Mouse (Mus musculus) MEL (cell line): ENCODE data around the gene Krt34. TPM values are rescaled to one million over a fixed set of nuclear protein-coding genes. Genes with fewer than 3 reads are reported as not detected.
A peak's percentile ranks its signal among the peaks of the same experiment; 100 is the strongest.

Experiments
- DNase-seq: peaks from one replicate; pipeline ENCODE4 v3.0.0; 2011; ENCODE audit warnings: low read depth, low spot score
- H3K27ac ChIP-seq: 2 replicates; pipeline ENCODE4 v1.5.1; 2012; ENCODE audit warnings: low read depth, mild to moderate bottlenecking, control low read depth, low read length, moderate library complexity; ENCODE audit not compliant: control insufficient read depth
- H3K27me3 ChIP-seq, 2 experiments: fragments of 150-350 bp in 1 of 2; sonication (generic) in 1 of 2; 2 replicates each; pipeline ENCODE4 v1.6.1; 2012; ENCODE audit warnings: low read length in 2 of 2, mild to moderate bottlenecking in 2 of 2, improper control_type of control experiment in 1 of 2, moderate library complexity in 1 of 2; ENCODE audit not compliant: insufficient read depth in 2 of 2, control insufficient read depth in 1 of 2
- H3K36me3 ChIP-seq, 2 experiments: 2 replicates each; pipeline ENCODE4 v1.6.1; 2012 to 2014; ENCODE audit warnings: low read length in 2 of 2, improper control_type of control experiment in 1 of 2, inconsistent platforms in 1 of 2, mild to moderate bottlenecking in 1 of 2; ENCODE audit not compliant: insufficient read depth in 2 of 2, control insufficient read depth in 1 of 2
- H3K4me1 ChIP-seq, 2 experiments: fragments of 150-350 bp in 1 of 2; sonication (generic) in 1 of 2; 2 replicates each; pipeline ENCODE4 v1.6.1; 2012; ENCODE audit warnings: low read length in 2 of 2, improper control_type of control experiment in 1 of 2, mild to moderate bottlenecking in 1 of 2; ENCODE audit not compliant: insufficient read depth in 2 of 2, control insufficient read depth in 1 of 2
- H3K4me3 ChIP-seq, 2 experiments: fragments of 150-350 bp in 1 of 2; sonication (generic) in 1 of 2; 2 replicates each; pipeline ENCODE4 v1.5.1; 2012; ENCODE audit warnings: low read depth in 2 of 2, low read length in 2 of 2, mild to moderate bottlenecking in 2 of 2, moderate library complexity in 2 of 2, control low read depth in 1 of 2, improper control_type of control experiment in 1 of 2; ENCODE audit not compliant: control insufficient read depth in 1 of 2, insufficient read depth in 1 of 2
- H3K79me2 ChIP-seq: 2 replicates; pipeline ENCODE4 v1.6.1; 2012; ENCODE audit warnings: mild to moderate bottlenecking, low read length, moderate library complexity; ENCODE audit not compliant: control insufficient read depth, poor library complexity, insufficient read depth
- H3K9ac ChIP-seq: 2 replicates; pipeline ENCODE4 v1.6.1; 2012; ENCODE audit warnings: low read depth, mild to moderate bottlenecking, control low read depth, low read length, moderate library complexity; ENCODE audit not compliant: control insufficient read depth, poor library complexity, severe bottlenecking
- H3K9me3 ChIP-seq: fragments of 150-350 bp; sonication (generic); replicated peaks from 2 replicates; pipeline ENCODE4 v1.6.1; 2012; ENCODE audit warnings: mild to moderate bottlenecking, low read length, improper control_type of control experiment, moderate library complexity; ENCODE audit not compliant: insufficient read depth
- CHD1 ChIP-seq: IDR thresholded peaks from 2 replicates; pipeline ENCODE4 v1.6.1; 2012; ENCODE audit warnings: low read depth, mild to moderate bottlenecking, inconsistent platforms, low read length, improper control_type of control experiment
- CHD2 ChIP-seq: IDR thresholded peaks from 2 replicates; pipeline ENCODE4 v1.6.1; 2011; ENCODE audit warnings: low read length, improper control_type of control experiment
- CTCF ChIP-seq, 3 experiments: IDR thresholded peaks in 2 of 3; conservative IDR thresholded peaks in 1 of 3; 2 replicates each; pipeline ENCODE4 v1.5.1; 2011 to 2012; ENCODE audit warnings: low read length in 3 of 3, low read depth in 2 of 3, mild to moderate bottlenecking in 2 of 3, improper control_type of control experiment in 1 of 3, inconsistent platforms in 1 of 3, mixed read lengths in 1 of 3, moderate library complexity in 1 of 3; ENCODE audit not compliant: control insufficient read depth in 1 of 3, insufficient read depth in 1 of 3, poor library complexity in 1 of 3, severe bottlenecking in 1 of 3
- ETS1 ChIP-seq: IDR thresholded peaks from 2 replicates; pipeline ENCODE4 v1.6.1; 2012; ENCODE audit warnings: low read depth, mild to moderate bottlenecking, inconsistent platforms, low read length, improper control_type of control experiment, moderate library complexity
- GABPA ChIP-seq: IDR thresholded peaks from 2 replicates; pipeline ENCODE4 v1.6.1; 2012; ENCODE audit warnings: low read depth, mild to moderate bottlenecking, inconsistent platforms, low read length, improper control_type of control experiment, moderate library complexity
- HCFC1 ChIP-seq: IDR thresholded peaks from 2 replicates; pipeline ENCODE4 v1.6.1; 2012; ENCODE audit warnings: low read depth, mild to moderate bottlenecking, inconsistent platforms, low read length, improper control_type of control experiment, moderate library complexity
- JUND ChIP-seq: IDR thresholded peaks from 2 replicates; pipeline ENCODE4 v1.6.1; 2011; ENCODE audit warnings: low read depth, mild to moderate bottlenecking, improper control_type of control experiment, low read length
- KAT2A ChIP-seq: conservative IDR thresholded peaks from 2 replicates; pipeline ENCODE4 v1.6.1; 2012; ENCODE audit warnings: low read depth, low read length, improper control_type of control experiment, inconsistent platforms
- MAFK ChIP-seq: IDR thresholded peaks from 2 replicates; pipeline ENCODE4 v1.6.1; 2011; ENCODE audit warnings: low read depth, mild to moderate bottlenecking, low read length, improper control_type of control experiment, borderline replicate concordance
- MAX ChIP-seq: IDR thresholded peaks from 2 replicates; pipeline ENCODE4 v1.6.1; 2011; ENCODE audit warnings: low read length, improper control_type of control experiment
- MXI1 ChIP-seq: IDR thresholded peaks from 2 replicates; pipeline ENCODE4 v1.6.1; 2011; ENCODE audit warnings: mild to moderate bottlenecking, low read depth, low read length, improper control_type of control experiment
- MYB ChIP-seq: IDR thresholded peaks from 2 replicates; pipeline ENCODE4 v1.6.1; 2011; ENCODE audit warnings: mild to moderate bottlenecking, low read depth, low read length, improper control_type of control experiment
- MYC ChIP-seq: IDR thresholded peaks from 2 replicates; pipeline ENCODE4 v1.6.1; 2011; ENCODE audit warnings: low read depth, mild to moderate bottlenecking, low read length, improper control_type of control experiment, moderate library complexity
- NELFE ChIP-seq: IDR thresholded peaks from 2 replicates; pipeline ENCODE4 v1.6.1; 2011; ENCODE audit warnings: low read depth, low read length, improper control_type of control experiment
- NRF1 ChIP-seq: IDR thresholded peaks from 2 replicates; pipeline ENCODE4 v1.6.1; 2014; ENCODE audit warnings: low read depth, mild to moderate bottlenecking, inconsistent platforms, low read length, improper control_type of control experiment, moderate library complexity; ENCODE audit not compliant: poor library complexity, insufficient read depth, severe bottlenecking
- POLR2AphosphoS5 ChIP-seq: IDR thresholded peaks from 2 replicates; pipeline ENCODE4 v1.6.1; 2012; ENCODE audit warnings: low read depth, borderline replicate concordance, mild to moderate bottlenecking, inconsistent platforms, low read length, moderate library complexity, mixed read lengths
- RCOR1 ChIP-seq: IDR thresholded peaks from 2 replicates; pipeline ENCODE4 v1.6.1; 2012; ENCODE audit warnings: low read depth, mild to moderate bottlenecking, inconsistent platforms, low read length, improper control_type of control experiment
- SIN3A ChIP-seq: IDR thresholded peaks from 2 replicates; pipeline ENCODE4 v1.6.1; 2012; ENCODE audit warnings: low read length, improper control_type of control experiment, inconsistent platforms
- TBP ChIP-seq: IDR thresholded peaks from 2 replicates; pipeline ENCODE4 v1.8.0; 2011; ENCODE audit warnings: low read depth, low read length, improper control_type of control experiment
- TCF12 ChIP-seq: IDR thresholded peaks from 2 replicates; pipeline ENCODE4 v1.6.1; 2014; ENCODE audit warnings: low read depth, mild to moderate bottlenecking, inconsistent platforms, low read length, improper control_type of control experiment, moderate library complexity
- UBTF ChIP-seq: IDR thresholded peaks from 2 replicates; pipeline ENCODE4 v1.6.1; 2012; ENCODE audit warnings: low read depth, mild to moderate bottlenecking, inconsistent platforms, low read length, improper control_type of control experiment, moderate library complexity, borderline replicate concordance; ENCODE audit not compliant: insufficient read depth
- USF1 ChIP-seq: IDR thresholded peaks from 2 replicates; pipeline ENCODE4 v1.6.1; 2014; ENCODE audit warnings: low read depth, mild to moderate bottlenecking, inconsistent platforms, low read length, improper control_type of control experiment, moderate library complexity
- USF2 ChIP-seq, 2 experiments: IDR thresholded peaks; 2 replicates each; pipeline ENCODE4 v1.6.1; 2011 to 2012; ENCODE audit warnings: improper control_type of control experiment in 2 of 2, low read length in 2 of 2, borderline replicate concordance in 1 of 2, inconsistent platforms in 1 of 2, low read depth in 1 of 2, mild to moderate bottlenecking in 1 of 2; ENCODE audit not compliant: insufficient read depth in 1 of 2
- ZC3H11A ChIP-seq: IDR thresholded peaks from 2 replicates; pipeline ENCODE4 v1.6.1; 2012; ENCODE audit warnings: low read depth, mild to moderate bottlenecking, inconsistent platforms, low read length, improper control_type of control experiment
- ZKSCAN1 ChIP-seq: IDR thresholded peaks from 2 replicates; pipeline ENCODE4 v1.6.1; 2012; ENCODE audit warnings: low read depth, mild to moderate bottlenecking, inconsistent platforms, low read length, improper control_type of control experiment, moderate library complexity
- ZMIZ1 ChIP-seq: IDR thresholded peaks from 2 replicates; pipeline ENCODE4 v1.6.1; 2012; ENCODE audit warnings: low read depth, mild to moderate bottlenecking, inconsistent platforms, low read length, improper control_type of control experiment, moderate library complexity
- polyA plus RNA-seq, 2 experiments: library from polyadenylated mRNA; stranded (reverse) in 1 of 2; unstranded in 1 of 2; fragments of >175 nt in 1 of 2; fragments of >200 nt in 1 of 2; gene quantifications; 2 replicates each; pipeline versions ENCODE4 v1.2.1 to v1.2.4; 2012; ENCODE audit warnings: low replicate concordance in 2 of 2, low read depth in 1 of 2; ENCODE audit not compliant: insufficient read length in 2 of 2, insufficient read depth in 1 of 2, missing spikeins in 1 of 2
- total RNA-seq: library from RNA; depleted of rRNA; stranded (reverse); fragments of 300-350 nt; gene quantifications from 2 replicates; pipeline ENCODE4 v1.2.3, GENCODE M21; 2012

Gene Krt34
- total and polyA plus RNA-seq, 3 experiments, result not detected

- Histone ChIP-seq H3K9me3 (no peaks in the 10 kb centered on the region), H3K36me3 (no peaks in the 10 kb centered on the region), H3K4me1 (no peaks in the 10 kb centered on the region), H3K27me3 (no peaks in the 10 kb centered on the region), H3K4me3 (no peak overlapping the region), H3K27ac (no peak overlapping the region), H3K79me2 (no peaks in the 10 kb centered on the region), H3K9ac (no peak overlapping the region)
- TF ChIP-seq CHD2, result no peak
- TF ChIP-seq GABPA, result no peak
- no peak for TF ChIP-seq USF1
- TF ChIP-seq USF2 (IDR thresholded peaks at IDR 0.05; ENCODE audit: borderline replicate concordance in 1 of 2, insufficient read depth in 1 of 2, low read depth in 1 of 2, low read length in 2 of 2), result no peak
- no peak for TF ChIP-seq ZMIZ1
- no peak for TF ChIP-seq ETS1
- TF ChIP-seq NRF1, result no peak
- no peak for TF ChIP-seq KAT2A
- TF ChIP-seq POLR2AphosphoS5, result no peak
- no peak for TF ChIP-seq MYB
- no peak for TF ChIP-seq TBP
- no peak for TF ChIP-seq CTCF (IDR thresholded peaks at IDR 0.05 in 2 of 3, conservative IDR thresholded peaks at IDR 0.05 in 1 of 3; ENCODE audit: control insufficient read depth in 1 of 3, insufficient read depth in 1 of 3, low read depth in 2 of 3, low read length in 3 of 3, poor library complexity in 1 of 3, severe bottlenecking in 1 of 3)
- no peak for TF ChIP-seq MYC
- TF ChIP-seq JUND, result no peak
- TF ChIP-seq HCFC1, result no peak
- no peak for TF ChIP-seq RCOR1
- TF ChIP-seq TCF12, result no peak
- TF ChIP-seq UBTF, result no peak
- peak; percentile 3 for DNase-seq
Observed at GRCm38 (mm10) chr11:100058875-100059274, 17.5 kb upstream of the Krt34 start.

GRCm38 (mm10) chr11:100055686-100056655 is 14.6 kb upstream of the Krt34 start:
- H3K4me1 ChIP-seq, result no peaks in the 10 kb centered on the region
- H3K27me3 ChIP-seq, result no peaks in the 10 kb centered on the region
- H3K9ac ChIP-seq, result no peak overlapping the region
- TF ChIP-seq RCOR1 (no peak), ZC3H11A (no peak), JUND (no peak), ETS1 (no peak), NELFE (no peak), ZKSCAN1 (no peak), KAT2A (no peak), CHD2 (no peak), SIN3A (no peak), MAFK (no peak), MYB (no peak), MXI1 (no peak), MAX (no peak), NRF1 (no peak), CHD1 (no peak)
- no peak overlapping the region for H3K4me3 ChIP-seq
- H3K36me3 ChIP-seq, result no peaks in the 10 kb centered on the region
- H3K79me2 ChIP-seq, result no peaks in the 10 kb centered on the region
- no peak for DNase-seq
- no peaks in the 10 kb centered on the region for H3K9me3 ChIP-seq
- no peak overlapping the region for H3K27ac ChIP-seq
